Mouse (Mus musculus): Measurements from ENCODE around the gene Adipor1. TPM values are rescaled to one million over a fixed set of nuclear protein-coding genes. Genes with fewer than 3 reads are reported as not detected.
A peak's percentile ranks its signal among the peaks of the same experiment; 100 is the strongest.
"Not testable (repeated sequence)": the region's sequence is repeated elsewhere in the genome, so short reads cannot be mapped to it uniquely, and the experiment has no call there.

Gene Adipor1
- total RNA-seq, 2 experiments from 2014 or later: 58.7 to 61.1 TPM

- no peak for DNase-seq (ENCODE audit: extremely low spot score in 1 of 2, low spot score in 1 of 2)
Observed at GRCm38 (mm10) chr1:134419176-134419575, 4.0 kb downstream of the Adipor1 start.

GRCm38 (mm10) chr1:134419751-134420458 is 4.7 kb downstream of the Adipor1 start:
- DNase-seq (ENCODE audit: extremely low spot score in 1 of 2, low spot score in 1 of 2): no peak

- no peak for DNase-seq (ENCODE audit: extremely low spot score in 1 of 2, low spot score in 1 of 2)
Observed at GRCm38 (mm10) chr1:134423911-134424310, 8.7 kb downstream of the Adipor1 start.

GRCm38 (mm10) chr1:134426289-134426688 is 11.1 kb downstream of the Adipor1 start:
- no peak for DNase-seq (ENCODE audit: extremely low spot score in 1 of 2, low spot score in 1 of 2)

GRCm38 (mm10) chr1:134433002-134433401 is 17.8 kb downstream of the Adipor1 start:
- no peak for DNase-seq (ENCODE audit: extremely low spot score in 1 of 2, low spot score in 1 of 2)

GRCm38 (mm10) chr1:134433473-134433872 is 18.3 kb downstream of the Adipor1 start:
- no peak for DNase-seq (ENCODE audit: extremely low spot score in 1 of 2, low spot score in 1 of 2)

- DNase-seq (ENCODE audit: extremely low spot score in 1 of 2, low spot score in 1 of 2): no peak
Observed at GRCm38 (mm10) chr1:134435414-134435813, 20.2 kb downstream of the Adipor1 start.

- DNase-seq (ENCODE audit: extremely low spot score in 1 of 2, low spot score in 1 of 2): no peak
Observed at GRCm38 (mm10) chr1:134440437-134440836, 25.3 kb downstream of the Adipor1 start.

GRCm38 (mm10) chr1:134441737-134442136 is 26.6 kb downstream of the Adipor1 start:
- DNase-seq (ENCODE audit: extremely low spot score in 1 of 2, low spot score in 1 of 2): not testable (repeated sequence)

GRCm38 (mm10) chr1:134442394-134442793 is 27.2 kb downstream of the Adipor1 start:
- no peak for DNase-seq (ENCODE audit: extremely low spot score in 1 of 2, low spot score in 1 of 2)

- DNase-seq (ENCODE audit: extremely low spot score in 1 of 2, low spot score in 1 of 2): not testable (repeated sequence)
Observed at GRCm38 (mm10) chr1:134443288-134443687, 28.1 kb downstream of the Adipor1 start.

- no peak for DNase-seq (ENCODE audit: extremely low spot score in 1 of 2, low spot score in 1 of 2)
Observed at GRCm38 (mm10) chr1:134445418-134445817, 30.2 kb downstream of the Adipor1 start.

- DNase-seq (ENCODE audit: extremely low spot score in 1 of 2, low spot score in 1 of 2): not testable (repeated sequence)
Observed at GRCm38 (mm10) chr1:134448537-134448936, 33.4 kb downstream of the Adipor1 start.

- DNase-seq (ENCODE audit: extremely low spot score in 1 of 2, low spot score in 1 of 2): no peak
Observed at GRCm38 (mm10) chr1:134450201-134450600, 35.0 kb downstream of the Adipor1 start.

- DNase-seq (ENCODE audit: extremely low spot score in 1 of 2, low spot score in 1 of 2): peak in 1 of 2 experiments; percentile 64
Observed at GRCm38 (mm10) chr1:134450986-134451385, 35.8 kb downstream of the Adipor1 start.

- peak; percentile 97 to 98 for DNase-seq (ENCODE audit: extremely low spot score in 1 of 2, low spot score in 1 of 2)
Observed at GRCm38 (mm10) chr1:134454904-134455824, 40.0 kb downstream of the Adipor1 start, which contains the start of gene Klhl12. Gene Klhl12 (plus strand): TSS chr1:134455531.

- DNase-seq (ENCODE audit: extremely low spot score in 1 of 2, low spot score in 1 of 2): no peak
Observed at GRCm38 (mm10) chr1:134456060-134456459, 40.9 kb downstream of the Adipor1 start.

- no peak for DNase-seq (ENCODE audit: extremely low spot score in 1 of 2, low spot score in 1 of 2)
Observed at GRCm38 (mm10) chr1:134458139-134458727, 43.1 kb downstream of the Adipor1 start.

- DNase-seq (ENCODE audit: extremely low spot score in 1 of 2, low spot score in 1 of 2): no peak
Observed at GRCm38 (mm10) chr1:134460294-134461284, 45.4 kb downstream of the Adipor1 start.
